Comparison of ENCODE assay signal across 18 mouse cellular contexts in the genomic region with DNA sequence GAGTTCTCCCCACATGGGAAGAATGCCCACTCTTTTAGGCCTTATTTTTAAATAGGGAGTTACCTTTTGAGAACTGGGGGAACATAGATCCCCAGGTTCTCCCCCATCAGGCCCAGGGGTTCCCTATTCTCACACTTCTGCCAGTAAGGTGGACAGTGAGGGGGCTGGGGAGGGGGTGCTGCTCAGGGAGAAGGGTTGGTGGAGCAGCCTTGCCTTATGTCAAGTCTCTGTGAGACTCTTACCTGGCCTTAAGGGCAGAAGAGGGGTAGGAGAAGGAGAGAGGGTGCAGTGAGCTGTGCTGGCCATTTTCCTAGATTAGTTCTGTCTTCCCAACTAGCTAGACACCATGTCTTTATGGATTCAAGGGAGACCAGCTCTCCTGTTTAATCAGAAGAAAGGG. TPM values are rescaled to one million over a fixed set of nuclear protein-coding genes. Genes with fewer than 3 reads are reported as not detected.
DNase-seq lines count a peak whose midpoint lies in the region; ATAC-seq and TF ChIP-seq lines count a peak whose summit lies in the region.
"Had no signal": no experiment of that assay in that cellular context is flagged by ENCODE, and none has a peak within 500 bp of the region (broad histone marks: within the 10 kb centered on the region; RNA-seq: fewer than 3 reads in every experiment).

No protein-coding gene starts in this region.

- H3K27me3 ChIP-seq in hindbrain, embryonic 12.5 days: no peaks in the 10 kb centered on the region
- no peaks in the 10 kb centered on the region for H3K27me3 ChIP-seq in midbrain, embryonic 11.5 days (ENCODE audit: control insufficient read depth, insufficient read depth, low read length)
- H3K27me3 ChIP-seq: lung, embryonic 15.5 days had no signal

- H3K4me2 ChIP-seq in hindbrain, embryonic 12.5 days (replicated peaks): peak overlapping the region; percentile 83
- no peak overlapping the region for H3K4me2 ChIP-seq in midbrain, embryonic 11.5 days
- H3K4me2 ChIP-seq: lung, embryonic 15.5 days had no signal

- peaks cover 64% of the 10 kb centered on the region for H3K4me1 ChIP-seq in hindbrain, embryonic 12.5 days
- H3K4me1 ChIP-seq in midbrain, embryonic 11.5 days (ENCODE audit: control insufficient read depth, insufficient read depth, low read length): peaks cover 43% of the 10 kb centered on the region

- ATAC-seq in hindbrain, embryonic 12.5 days (ENCODE audit: low FRiP score): no peak
- no peak for ATAC-seq in midbrain, embryonic 11.5 days (ENCODE audit: low FRiP score)

- no peak for DNase-seq in layer of hippocampus, adult 2 months (ENCODE audit: low spot score in 2 of 2)
- no peak for DNase-seq in layer of hippocampus, postnatal 14 days (ENCODE audit: low spot score in 2 of 2)
- no peak for DNase-seq in midbrain, embryonic 11.5 days (ENCODE audit: low spot score, missing footprints)
- DNase-seq in embryo, embryonic 9.5 days (ENCODE audit: extremely low spot score): no peak
- DNase-seq in ovary, adult 18-20 months (ENCODE audit: low spot score): no peak
- no peak for DNase-seq in left cerebral cortex, adult 8-10 months (ENCODE audit: low spot score in 2 of 2)
- DNase-seq: adrenal gland, adult 2 months; layer of hippocampus, postnatal 36 days; liver; thymus, postnatal 4 days had no signal

- peak overlapping the region; percentile 93; the same call in 1 of the 2 replicates for H3K27ac ChIP-seq in layer of hippocampus, adult 2 months
- peak overlapping the region; percentile 89 for H3K27ac ChIP-seq in hindbrain, embryonic 12.5 days
- H3K27ac ChIP-seq in midbrain, embryonic 11.5 days (ENCODE audit: low read depth, low read length): peak overlapping the region; percentile 81

- H3K36me3 ChIP-seq in hindbrain, embryonic 12.5 days: peaks cover 1% of the 10 kb centered on the region; the same call in 1 of the 2 replicates
- no peaks in the 10 kb centered on the region for H3K36me3 ChIP-seq in midbrain, embryonic 11.5 days (ENCODE audit: control insufficient read depth, insufficient read depth, low read length)
- H3K36me3 ChIP-seq: lung, embryonic 15.5 days had no signal

- peak overlapping the region; percentile 50 for H3K9ac ChIP-seq in hindbrain, embryonic 12.5 days
- H3K9ac ChIP-seq in midbrain, embryonic 11.5 days (ENCODE audit: low read length): no peak overlapping the region

- no peaks in the 10 kb centered on the region for H3K9me3 ChIP-seq in hindbrain, embryonic 12.5 days (replicated peaks)
- H3K9me3 ChIP-seq in midbrain, embryonic 11.5 days (ENCODE audit: control insufficient read depth, low read length): no peaks in the 10 kb centered on the region
- H3K9me3 ChIP-seq: lung, embryonic 15.5 days had no signal

- no peak for TF ChIP-seq CTCF in layer of hippocampus, adult 2 months (conservative IDR thresholded peaks at IDR 0.05)

- no peak overlapping the region for H3K4me3 ChIP-seq in layer of hippocampus, adult 2 months
- no peak overlapping the region for H3K4me3 ChIP-seq in hindbrain, embryonic 12.5 days
- H3K4me3 ChIP-seq in midbrain, embryonic 11.5 days (ENCODE audit: low read depth, low read length): no peak overlapping the region
- H3K4me3 ChIP-seq: lung, embryonic 15.5 days had no signal

RNA-seq across cellular contexts. Expression of a gene that starts 4.4 kb away (rescaled TPM):
- 10 to 100 TPM; 95.0 to 99.9 TPM for total RNA-seq in layer of hippocampus, adult 2 months (2021)
- total RNA-seq in layer of hippocampus, postnatal 14 days (2021): 10 to 100 TPM; 81.9 to 89.4 TPM
- polyA plus RNA-seq in hindbrain, embryonic 12.5 days (2016; fragmentation: Nextera tagmentation; extraction: Ambion mirVana): 45.5 and 46.0 TPM in 2 replicates
- polyA plus RNA-seq in midbrain, embryonic 11.5 days (2014; fragmentation: Nextera tagmentation; extraction: Ambion mirVana): 16.4 and 19.7 TPM in 2 replicates
- 10 to 100 TPM; 85.6 to 93.8 (median 89.3) TPM for total RNA-seq in left cerebral cortex, adult 8-10 months (2022)

RNA-seq across cellular contexts. Expression of a gene that starts 5.5 kb away (rescaled TPM):
- total RNA-seq in layer of hippocampus, adult 2 months (2021): 10 to 100 TPM; 36.2 to 37.7 TPM
- 10 to 100 TPM; 34.9 to 41.8 TPM for total RNA-seq in layer of hippocampus, postnatal 14 days (2021)
- 93.0 and 94.0 TPM in 2 replicates for polyA plus RNA-seq in hindbrain, embryonic 12.5 days (2016; fragmentation: Nextera tagmentation; extraction: Ambion mirVana)
- 91.2 and 96.6 TPM in 2 replicates for polyA plus RNA-seq in midbrain, embryonic 11.5 days (2014; fragmentation: Nextera tagmentation; extraction: Ambion mirVana)
- 10 to 100 TPM; 30.3 to 37.4 (median 35.2) TPM for total RNA-seq in left cerebral cortex, adult 8-10 months (2022)

RNA-seq across cellular contexts. Expression of a gene that starts 8.9 kb away (rescaled TPM):
- not detected for total RNA-seq in layer of hippocampus, adult 2 months (2021)
- not detected for total RNA-seq in layer of hippocampus, postnatal 14 days (2021)
- 4.3 and 6.6 TPM in 2 replicates for polyA plus RNA-seq in hindbrain, embryonic 12.5 days (2016; fragmentation: Nextera tagmentation; extraction: Ambion mirVana)
- 6.7 TPM in 1 of 2 replicates, not detected in the other for polyA plus RNA-seq in midbrain, embryonic 11.5 days (2014; fragmentation: Nextera tagmentation; extraction: Ambion mirVana)
- total RNA-seq in left cerebral cortex, adult 8-10 months (2022): not detected
- total RNA-seq: adrenal gland, adult 2 months; CH12.LX; heart, postnatal 25 days; layer of hippocampus, postnatal 36 days; megakaryocyte-erythroid progenitor cell, adult 5-6 weeks had no signal
- polyA plus RNA-seq: adrenal gland, adult 2 months; frontal cortex, adult 2 months; gonadal fat pad, adult 2 months; lung, embryonic 15.5 days; small intestine, adult 2 months had no signal

RNA-seq across cellular contexts. Expression of a gene that starts 12.3 kb away (rescaled TPM):
- 1 to 10 TPM; 5.5 TPM for total RNA-seq in layer of hippocampus, adult 2 months (2021)
- 1 to 10 TPM; 4.8 to 6.1 TPM for total RNA-seq in layer of hippocampus, postnatal 14 days (2021)
- polyA plus RNA-seq in hindbrain, embryonic 12.5 days (2016; fragmentation: Nextera tagmentation; extraction: Ambion mirVana): 3.6 and 4.3 TPM in 2 replicates
- polyA plus RNA-seq in midbrain, embryonic 11.5 days (2014; fragmentation: Nextera tagmentation; extraction: Ambion mirVana): 0.98 and 1.9 TPM in 2 replicates
- total RNA-seq in left cerebral cortex, adult 8-10 months (2022): 1 to 10 TPM; 2.1 to 4.8 (median 3.2) TPM

RNA-seq across cellular contexts. Expression of a gene that starts 42.1 kb away (rescaled TPM):
- total RNA-seq in layer of hippocampus, adult 2 months (2021): 100 to 1,000 TPM; 496 to 505 TPM
- 100 to 1,000 TPM; 438 to 462 TPM for total RNA-seq in layer of hippocampus, postnatal 14 days (2021)
- polyA plus RNA-seq in hindbrain, embryonic 12.5 days (2016; fragmentation: Nextera tagmentation; extraction: Ambion mirVana): 153 and 161 TPM in 2 replicates
- polyA plus RNA-seq in midbrain, embryonic 11.5 days (2014; fragmentation: Nextera tagmentation; extraction: Ambion mirVana): 234 and 255 TPM in 2 replicates
- 100 to 1,000 TPM; 481 to 511 (median 488) TPM for total RNA-seq in left cerebral cortex, adult 8-10 months (2022)
